Mouse (Mus musculus) cerebellum, adult 11 months (tissue): Measurements from ENCODE around the gene Akr7a5.

Experiments
- DNase-seq: peaks from one replicate; pipeline ENCODE4 v3.0.0; 2022

Akr7a5 gene

DNA sequence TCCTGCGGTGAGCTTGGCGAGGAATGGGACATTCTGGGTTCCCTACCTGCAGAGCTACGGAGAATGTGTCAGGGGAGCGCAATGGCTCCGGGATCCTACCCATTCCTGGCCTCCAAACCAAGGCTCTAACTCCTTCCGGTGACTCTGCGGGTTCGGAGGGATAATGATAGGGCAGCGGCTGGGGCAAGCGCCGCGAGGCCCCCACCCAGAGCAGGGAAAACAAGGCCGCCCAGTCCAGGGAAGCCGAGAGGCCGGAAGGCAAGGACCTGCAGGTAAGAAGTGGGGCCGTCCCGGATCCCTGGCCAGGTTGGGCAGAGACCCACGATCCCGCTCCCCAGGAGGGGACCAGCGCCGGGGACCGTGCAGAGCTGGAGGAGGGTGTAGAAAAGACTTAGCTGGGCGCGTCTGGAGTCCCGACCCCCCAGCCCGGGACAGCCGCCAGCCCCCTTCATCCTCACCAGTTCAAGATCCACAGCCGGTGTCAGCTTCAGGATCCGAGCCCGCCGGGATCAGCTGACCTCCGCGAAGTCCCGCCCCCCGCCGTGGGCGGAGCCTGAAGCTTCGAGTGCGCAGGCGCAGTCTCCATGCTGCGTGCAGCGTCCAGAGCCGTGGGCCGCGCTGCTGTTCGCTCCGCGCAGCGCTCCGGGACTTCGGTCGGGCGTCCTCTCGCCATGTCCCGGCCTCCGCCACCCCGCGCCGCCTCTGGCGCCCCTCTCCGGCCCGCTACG, at the start of gene Akr7a5, which contains the start of gene Pqlc2:
Akr7a5 (plus strand) TSS at position 574 of the 728 bp plus-strand sequence.
Pqlc2 (minus strand) TSS at position 538 of the 728 bp plus-strand sequence.
- DNase-seq: peak; percentile 99

DNA sequence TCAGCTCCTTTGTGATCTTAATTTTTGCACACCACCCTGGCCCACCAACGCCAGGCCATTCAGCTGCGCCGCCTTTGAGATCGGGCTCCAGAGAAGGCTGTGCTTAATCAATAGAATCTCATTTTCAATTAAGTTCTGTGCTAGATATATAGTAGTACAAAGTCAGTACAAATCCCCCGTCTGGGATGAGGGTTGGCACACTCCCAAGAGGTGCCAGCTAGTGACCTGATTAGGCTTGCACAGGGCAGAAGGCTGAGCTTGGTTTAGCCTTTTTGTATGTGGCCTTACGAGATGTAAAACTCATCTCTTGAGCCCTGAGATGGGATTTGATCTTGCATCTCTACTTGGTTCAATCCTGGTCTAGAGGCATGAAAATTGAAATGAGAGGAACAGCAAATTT, 47.6 kb upstream of the Akr7a5 start:
- DNase-seq: no peak

DNA sequence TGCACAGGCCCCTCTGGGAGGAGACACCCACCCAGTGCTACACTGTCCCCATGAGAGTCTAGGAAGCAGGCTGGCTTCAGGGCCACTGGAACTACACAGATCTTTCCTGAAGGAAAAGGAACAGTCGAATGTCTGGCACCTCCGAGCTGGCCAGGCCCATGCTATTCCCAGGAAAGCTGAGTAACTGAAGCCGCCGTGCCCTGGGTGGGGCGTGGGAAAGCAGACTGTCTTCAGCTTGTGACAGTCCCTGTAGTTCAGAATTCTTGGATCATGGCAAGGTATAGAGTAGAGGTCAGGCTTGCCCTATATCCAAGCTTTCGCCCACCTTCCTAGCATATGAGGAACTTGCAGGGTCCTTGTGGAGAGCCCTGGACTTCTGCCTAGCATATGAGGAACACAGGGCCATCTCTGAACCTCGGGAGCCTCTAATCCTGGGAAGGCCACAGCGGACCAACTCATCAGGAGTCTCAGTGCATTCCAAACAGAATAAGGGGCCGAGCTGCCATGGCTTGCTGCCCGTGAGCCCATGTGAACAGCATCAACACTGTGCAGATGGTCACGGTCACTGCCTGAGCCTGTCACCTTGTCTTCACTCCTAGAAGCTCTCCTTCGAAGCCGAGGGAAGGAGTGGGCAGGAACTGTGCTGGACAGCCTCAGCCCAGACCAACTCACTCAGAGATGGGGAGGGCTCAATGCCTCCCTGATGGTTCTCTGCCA, 44.6 kb upstream of the Akr7a5 start:
- peak; percentile 57 for DNase-seq

DNA sequence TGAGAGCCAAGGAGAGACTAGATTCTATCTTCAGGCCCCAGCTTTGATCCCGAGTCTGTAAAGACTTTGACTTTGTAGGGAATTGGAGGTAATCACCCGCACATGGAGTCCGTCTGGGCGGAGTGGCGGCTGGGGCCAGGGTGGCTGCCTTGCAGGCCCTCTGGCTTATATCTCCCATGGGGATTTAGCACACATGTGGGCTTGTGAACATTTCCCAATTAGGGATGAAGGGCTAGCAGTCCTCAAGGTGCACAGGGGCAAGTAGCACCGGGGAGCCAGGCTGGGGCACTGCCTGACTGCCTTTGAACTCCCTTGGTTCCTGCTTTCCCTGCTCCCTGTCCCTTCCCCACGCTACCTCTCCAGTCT, 44.1 kb upstream of the Akr7a5 start:
- DNase-seq: no peak

DNA sequence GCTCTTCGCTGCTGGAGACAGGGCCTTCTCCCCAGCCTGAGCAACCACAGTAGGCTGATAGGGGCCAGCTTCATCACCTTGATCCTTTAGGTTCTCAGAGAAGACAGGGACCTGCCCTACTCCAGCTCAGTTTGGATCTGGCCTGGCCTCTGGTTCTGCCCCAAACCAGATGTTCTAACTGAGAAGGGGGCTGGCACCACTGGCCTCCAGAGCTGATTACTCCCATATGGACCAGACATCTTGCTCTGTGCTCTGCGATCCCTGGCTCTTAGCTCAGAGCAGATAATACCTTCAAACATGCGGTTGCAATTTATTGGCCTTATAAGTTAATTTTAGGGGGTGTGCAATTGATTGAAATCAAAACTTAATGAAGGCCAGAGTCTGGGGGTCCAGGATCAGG, 43.2 kb upstream of the Akr7a5 start:
- no peak for DNase-seq

DNA sequence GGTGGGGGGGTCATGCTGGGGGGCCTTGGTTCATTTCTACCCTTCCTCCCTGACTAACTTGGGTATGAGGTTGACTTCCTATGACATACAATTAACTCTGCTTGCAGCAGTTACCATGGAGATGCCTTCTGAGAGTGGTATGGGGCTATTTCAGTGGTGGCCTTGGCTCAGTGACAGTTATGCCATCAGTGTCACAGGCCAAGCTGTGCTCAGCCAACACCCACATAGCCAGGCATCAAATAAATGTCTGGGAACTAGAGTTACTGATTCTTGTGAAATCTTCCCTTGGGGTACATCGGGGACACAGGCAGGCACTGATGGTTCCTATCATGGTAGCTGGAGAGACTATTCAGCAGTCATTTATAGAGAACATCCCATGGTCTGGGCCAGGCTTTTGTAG, 42.3 kb upstream of the Akr7a5 start:
- DNase-seq: no peak

DNA sequence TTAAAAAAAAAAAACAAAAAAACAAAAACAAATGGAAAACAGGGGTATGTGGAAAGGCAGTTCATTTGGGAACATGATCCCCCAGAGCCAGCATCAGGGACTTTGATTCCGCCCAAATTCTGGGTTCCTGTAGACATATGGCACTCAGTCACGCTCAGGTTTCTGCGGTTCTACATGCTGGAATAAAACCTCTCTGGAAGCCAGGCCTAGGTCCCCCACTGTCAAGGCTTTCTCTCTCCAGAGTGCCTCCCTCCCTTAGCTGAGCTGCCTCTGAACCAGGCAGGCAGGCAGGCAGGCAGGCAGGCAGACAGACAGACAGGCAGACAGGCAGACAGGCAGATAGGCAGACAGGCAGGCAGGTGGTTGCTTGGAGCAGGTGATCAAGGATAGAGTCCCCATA, 40.4 kb upstream of the Akr7a5 start:
- peak; percentile 65 for DNase-seq

DNA sequence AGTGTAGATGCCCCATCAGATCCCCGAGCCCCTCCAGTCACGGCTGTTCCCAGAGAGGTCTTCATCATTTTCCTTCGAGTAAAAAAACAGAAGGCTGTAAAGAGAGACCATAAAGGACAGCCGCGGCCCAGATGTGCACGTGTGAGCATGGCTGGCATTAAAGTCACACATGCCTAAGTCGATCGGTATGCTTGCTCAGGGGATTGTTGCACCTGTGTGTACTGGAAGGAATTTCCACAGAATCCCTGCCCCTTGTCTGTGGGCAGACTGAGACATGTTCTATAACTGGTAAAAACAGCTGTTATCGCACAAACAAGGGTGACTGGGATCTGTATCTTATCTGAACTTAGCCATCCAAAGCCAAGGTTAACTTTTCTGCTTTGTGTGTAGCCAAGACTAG, 39.0 kb upstream of the Akr7a5 start:
- no peak for DNase-seq

DNA sequence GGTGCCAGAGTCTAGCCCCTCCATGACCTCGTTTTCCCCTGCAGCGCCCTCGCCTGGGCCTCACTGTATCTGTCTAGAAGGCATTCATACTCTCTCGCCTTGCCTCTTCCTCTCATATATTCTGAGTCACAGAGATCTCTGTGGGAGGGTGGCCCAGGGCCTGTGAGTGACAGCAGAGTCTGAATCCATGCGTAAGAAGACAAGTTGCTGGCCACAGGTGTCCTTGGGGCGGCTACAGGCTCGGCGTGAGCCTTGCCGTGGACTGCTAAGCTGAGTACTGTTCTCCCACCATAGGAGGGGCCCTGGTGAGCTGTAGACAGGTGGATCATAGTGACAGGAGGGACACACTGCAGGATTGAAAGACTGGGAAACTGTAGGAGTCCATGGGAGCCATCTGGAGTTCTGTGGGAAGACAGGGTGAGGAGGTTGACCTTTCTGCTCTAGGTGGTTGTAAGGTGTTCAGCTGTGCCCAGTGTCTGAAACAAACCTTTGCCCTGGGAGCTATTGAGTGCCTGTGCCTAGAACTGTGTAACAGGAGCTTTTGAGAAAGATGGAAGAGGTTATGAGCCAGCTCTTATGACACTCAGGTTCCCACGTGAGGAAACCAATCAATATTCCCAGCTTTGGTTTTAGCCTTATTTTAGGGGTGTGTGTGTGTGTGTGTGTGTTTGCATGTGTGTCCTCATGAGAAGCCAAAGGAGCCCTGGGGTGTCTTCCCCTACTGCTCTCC, 37.4 kb upstream of the Akr7a5 start:
- no peak for DNase-seq

DNA sequence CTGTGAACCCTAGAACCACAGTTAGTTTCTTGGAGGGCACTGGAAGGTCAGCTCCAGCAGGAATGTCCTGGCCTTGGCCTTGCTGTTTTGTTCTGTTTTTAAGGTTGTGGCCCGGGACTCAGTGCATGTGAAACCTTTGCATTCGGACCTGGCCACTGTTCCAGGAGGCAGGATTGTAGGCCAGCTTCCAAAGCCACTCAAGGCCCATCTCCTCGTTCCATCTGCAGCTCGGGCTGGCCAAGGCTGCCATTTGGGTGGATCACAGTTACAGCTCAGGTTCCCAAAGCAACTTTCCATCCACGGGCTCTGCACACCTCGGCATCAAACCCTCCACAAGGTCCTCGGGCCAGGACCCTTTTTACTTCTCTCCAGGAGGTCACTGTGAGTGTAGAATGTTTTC, 36.0 kb upstream of the Akr7a5 start:
- DNase-seq: peak; percentile 61

DNA sequence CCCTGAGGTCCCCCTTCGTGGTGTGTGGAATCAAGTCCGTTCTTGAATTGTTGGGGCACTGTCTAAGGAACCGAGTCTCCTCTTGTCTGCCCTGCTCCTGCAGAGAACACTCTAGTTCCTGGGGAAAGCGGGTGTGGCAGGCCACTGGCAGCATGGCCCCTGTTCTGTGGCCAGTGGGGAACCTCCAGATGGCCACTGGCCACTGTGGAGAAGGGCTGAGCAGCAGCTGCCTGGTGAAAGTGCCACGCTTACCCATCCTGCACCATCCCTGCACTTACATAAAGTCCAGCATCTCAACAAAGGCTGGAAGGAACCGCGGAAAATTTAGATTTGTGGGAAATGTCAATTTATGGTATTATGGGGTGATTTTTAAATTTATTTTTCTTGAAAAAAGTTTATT, 34.1 kb upstream of the Akr7a5 start:
- no peak for DNase-seq

DNA sequence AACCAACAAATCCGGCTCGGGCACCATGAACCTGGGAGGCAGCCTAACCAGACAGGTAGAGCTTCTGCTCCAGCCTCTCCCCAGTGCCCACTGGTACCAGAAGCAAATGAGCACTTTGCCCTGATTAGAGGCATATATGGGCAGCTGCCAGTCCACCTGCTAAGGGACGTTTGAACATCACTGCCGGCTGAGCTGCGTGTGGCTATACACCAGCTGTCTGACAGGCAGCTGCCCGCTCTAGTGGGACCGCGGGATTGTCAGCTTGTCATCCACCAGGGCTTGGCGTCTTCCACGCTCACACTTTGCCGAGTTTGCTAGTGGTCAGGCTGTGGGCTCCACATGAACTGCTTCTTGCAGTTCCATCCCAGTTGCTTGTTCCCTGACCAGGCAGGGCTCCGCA, 30.0 kb upstream of the Akr7a5 start:
- DNase-seq: no peak

DNA sequence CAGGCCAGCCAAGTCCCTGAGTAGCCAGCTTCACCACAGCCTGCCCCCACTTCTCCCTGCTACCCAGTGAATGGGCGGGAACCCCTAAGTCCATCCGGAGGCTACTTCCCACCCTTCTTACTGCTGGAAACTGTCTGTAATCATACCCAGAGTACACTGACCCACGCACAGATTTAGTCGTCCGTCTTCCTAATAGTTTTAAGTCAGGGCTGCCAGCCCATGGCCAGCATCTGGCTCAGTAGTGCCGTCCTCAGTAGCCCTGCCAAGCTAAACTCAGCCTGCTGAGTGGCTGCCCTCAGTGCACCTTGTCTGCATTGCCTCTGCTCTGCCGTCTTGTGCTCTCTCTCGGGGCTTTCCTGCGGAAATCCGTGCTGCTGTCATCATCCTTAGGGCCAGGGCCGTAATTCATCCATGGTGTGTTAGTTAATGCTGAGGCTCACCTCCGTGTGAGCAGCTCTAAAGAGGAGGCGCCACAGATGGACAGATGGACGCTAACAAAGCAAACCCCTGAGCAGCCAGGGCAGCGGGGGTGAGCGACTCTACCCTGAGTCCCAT, 28.7 kb upstream of the Akr7a5 start:
- no peak for DNase-seq

DNA sequence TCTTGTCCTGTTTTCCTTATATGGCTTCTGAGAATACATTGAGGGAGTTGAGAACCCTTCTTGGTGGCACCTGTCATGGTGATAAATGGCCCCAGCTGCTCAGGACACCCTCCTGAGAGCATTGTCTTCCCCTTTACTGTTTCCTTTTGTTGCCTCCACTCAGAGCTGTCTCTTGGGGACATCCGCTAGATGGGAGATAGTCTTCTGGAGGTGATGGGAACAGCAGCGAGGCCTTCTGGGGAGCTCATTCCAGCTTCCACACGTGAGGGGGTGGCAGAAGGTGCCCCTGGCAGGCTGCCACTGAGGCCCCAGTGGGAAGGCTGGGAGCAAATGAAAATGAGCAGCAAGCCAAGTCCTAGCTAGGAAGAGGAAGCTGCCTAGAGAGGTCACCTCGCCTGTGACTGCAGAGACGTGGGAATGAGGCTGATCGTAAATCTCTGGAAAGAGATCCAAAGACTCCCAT, 27.6 kb upstream of the Akr7a5 start:
- peak; percentile 75 for DNase-seq

DNA sequence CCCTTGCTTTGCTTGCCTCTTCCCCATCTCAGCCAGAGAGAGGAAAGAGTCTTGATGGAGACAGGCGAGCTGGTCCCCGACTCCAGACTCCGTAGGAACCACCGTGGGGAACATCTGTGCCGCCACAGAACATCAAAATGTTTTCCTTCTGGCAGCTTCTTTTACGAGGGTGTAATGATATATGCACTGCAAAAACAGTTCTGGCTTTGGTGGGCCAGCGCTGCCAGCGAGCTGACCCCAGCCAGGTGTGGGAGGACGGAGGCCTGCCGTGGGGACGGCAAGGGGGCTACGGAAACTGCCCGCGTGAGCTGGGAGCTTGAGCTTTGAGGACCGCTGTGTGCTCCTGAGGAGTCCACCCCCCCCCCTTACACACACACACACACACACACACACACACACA, 25.7 kb upstream of the Akr7a5 start:
- no peak for DNase-seq

DNA sequence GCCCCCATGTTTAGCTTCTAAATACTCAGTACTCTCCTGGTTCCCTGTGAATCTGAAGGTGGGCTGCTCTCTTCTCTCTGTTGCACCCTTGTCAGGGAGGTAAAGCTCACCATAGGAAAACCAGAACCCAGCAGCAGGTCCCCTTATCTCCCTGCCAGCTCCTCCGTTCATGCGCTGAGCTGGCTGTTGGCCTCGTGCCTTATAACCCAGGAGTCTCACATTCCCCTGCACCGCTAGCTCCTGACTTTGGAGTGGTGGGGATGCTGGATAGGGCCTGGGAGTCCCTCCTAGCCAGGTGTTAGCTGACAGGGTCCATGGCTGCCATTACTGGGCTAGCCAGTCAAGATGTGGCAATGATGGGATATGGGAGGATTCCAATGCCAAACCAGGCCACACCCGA, 24.3 kb upstream of the Akr7a5 start:
- DNase-seq: no peak

DNA sequence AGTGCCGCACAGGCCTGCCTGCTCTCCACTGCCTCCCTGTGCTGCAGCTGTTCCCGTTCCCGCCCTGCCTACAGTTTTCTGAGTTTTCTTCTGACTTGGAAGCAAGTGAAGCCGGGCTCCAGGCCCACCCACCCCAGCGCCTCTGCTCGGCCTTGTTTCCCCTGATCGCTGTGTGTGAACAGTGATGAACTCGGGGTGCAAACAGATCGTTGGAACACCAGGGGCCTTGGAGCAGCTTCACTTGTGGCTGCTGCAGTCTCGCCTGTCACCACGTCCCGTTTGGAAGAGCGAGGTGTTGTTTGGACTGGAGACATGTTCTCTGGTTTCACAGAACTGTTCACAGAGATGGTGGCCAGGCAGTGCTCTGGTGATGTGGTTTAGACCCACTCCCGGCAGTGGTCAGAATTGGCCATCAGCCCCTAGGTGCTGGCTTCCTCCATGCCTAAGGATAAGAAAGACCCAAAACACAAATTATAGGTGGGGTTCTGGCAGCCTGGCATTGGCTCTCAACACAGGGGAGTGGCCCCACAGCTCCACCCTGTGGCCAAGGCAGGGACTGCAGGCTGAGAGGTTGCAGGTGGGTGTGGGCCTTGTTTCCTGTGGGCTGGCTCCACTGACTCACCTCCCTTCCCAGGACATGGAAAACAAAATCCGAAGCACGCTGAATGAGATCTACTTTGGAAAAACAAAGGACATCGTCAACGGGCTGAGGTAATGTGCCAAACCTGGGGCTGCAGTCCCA, 23.3 kb upstream of the Akr7a5 start:
- peak; percentile 78 for DNase-seq

DNA sequence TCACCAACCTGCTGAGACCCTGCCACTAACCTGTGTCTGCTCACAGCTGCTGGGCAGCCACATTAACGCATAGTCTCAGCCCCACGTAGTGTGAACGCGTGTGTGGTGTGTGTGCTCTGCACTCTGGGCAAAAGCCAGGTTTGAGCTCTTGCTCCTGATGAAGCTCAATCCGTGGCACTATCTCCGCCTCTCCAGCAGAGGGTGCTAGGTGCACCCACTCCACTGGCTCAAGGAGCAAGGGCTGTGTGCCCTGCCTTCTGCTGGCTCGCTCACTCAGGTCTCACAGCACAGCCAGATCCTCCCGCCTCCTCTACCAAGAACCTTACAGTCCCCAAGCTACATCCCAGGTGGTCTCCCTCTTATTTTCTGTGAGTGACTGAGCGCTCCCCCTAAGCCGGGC, 21.5 kb upstream of the Akr7a5 start:
- peak; percentile 70 for DNase-seq

DNA sequence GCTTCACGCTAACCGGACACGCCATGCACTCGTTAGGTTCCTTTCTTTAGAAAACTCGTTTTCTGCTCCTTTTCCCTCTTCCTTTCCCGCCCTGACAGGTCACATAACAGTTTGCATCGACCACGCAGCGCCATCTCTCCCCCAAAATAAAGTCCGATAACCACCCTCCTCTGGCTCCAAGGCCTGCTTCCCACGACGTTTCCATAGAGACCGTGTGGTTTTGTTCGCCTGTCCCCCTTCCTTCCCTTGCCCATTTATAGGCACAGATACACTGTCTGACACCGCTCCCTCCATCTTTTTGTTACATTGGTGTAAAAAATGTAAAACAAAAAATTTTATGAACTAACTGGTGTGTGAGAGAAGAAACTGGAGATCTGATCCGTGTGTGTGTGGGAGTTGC, 19.4 kb upstream of the Akr7a5 start:
- no peak for DNase-seq

DNA sequence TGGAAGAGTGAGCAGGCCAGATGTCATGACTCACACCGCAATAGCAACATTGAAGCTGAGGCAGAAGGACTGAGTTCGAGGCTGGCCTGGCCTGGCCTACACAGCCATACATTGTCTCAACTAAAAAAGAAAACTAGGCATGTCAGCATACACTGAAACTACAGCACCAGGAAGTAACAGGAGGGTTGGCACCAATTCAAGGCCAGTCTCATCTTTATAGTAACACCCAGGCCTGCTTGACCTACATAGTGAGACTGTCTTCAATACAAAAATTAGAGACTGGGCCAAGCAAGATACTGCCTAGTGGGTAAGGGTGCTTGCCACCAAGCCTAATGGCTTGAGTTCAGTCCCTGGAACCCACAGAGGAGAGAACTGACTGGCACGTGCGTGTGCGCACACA, 18.5 kb upstream of the Akr7a5 start:
- DNase-seq: no peak

DNA sequence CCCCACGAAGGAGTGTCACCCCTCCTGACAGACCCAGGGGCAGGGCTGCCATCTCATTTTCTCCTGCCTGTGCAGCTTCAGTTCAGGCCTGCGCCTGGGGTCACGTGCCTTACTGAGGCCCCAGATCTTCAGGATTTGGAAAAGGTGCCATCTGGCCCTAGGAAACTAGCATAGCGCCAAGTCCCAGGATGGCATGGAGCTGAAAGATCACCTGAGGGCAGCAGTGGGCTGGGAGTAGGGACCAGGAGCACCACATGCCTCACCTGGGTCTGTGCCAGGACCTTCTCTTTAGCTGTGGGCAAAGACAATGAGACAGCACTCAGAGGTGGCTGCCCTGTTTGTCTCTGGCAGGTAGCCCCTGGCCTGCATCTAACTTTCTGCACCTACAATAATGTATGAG, 13.0 kb upstream of the Akr7a5 start:
- DNase-seq: peak; percentile 96

DNA sequence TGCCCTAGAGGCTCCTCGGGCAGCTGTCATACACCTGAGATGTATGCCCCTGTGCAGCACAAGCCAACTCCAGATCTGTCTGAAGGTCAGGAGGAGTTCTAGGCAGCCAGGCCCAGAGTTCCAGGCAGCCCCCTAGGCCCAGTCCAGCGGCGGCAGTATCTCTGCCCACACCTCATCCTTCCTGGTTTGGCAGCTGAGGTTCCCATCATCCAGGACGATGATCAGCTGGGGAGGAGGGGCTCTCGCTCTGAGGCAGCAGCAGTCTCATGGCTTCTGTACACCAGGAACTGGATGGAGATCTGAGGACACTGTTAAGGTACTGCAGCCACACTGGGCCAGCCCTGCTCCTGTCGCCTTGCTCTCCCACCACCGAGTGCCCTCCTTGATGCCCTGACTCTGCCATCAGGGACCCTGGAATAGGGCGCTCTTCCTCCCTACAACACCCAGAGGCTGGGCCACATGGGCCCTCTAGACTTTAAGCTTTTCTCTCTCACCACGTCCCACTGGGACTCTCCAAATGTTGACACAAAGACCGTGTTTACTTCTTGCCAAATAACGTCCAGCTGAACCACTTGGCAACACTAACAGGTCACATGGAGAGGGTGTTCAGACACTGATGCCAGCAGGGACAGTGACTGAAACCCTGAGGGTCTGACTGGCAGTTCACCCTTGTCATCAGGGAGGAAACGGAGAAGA, 11.7 kb upstream of the Akr7a5 start:
- DNase-seq: peak; percentile 25
